Mouse (Mus musculus) B cell, adult 62 days (primary cell): ENCODE results near the gene Sox11. TPM values are rescaled to one million over a fixed set of nuclear protein-coding genes. Genes with fewer than 3 reads are reported as not detected.

ENCODE experiments used
- total RNA-seq: library from RNA; stranded (reverse); gene quantifications from 4 replicates; pipeline ENCODE4 v1.2.4, GENCODE M21; 2023

Sox11 gene
- total RNA-seq: not detected in 4 replicates

DNA sequence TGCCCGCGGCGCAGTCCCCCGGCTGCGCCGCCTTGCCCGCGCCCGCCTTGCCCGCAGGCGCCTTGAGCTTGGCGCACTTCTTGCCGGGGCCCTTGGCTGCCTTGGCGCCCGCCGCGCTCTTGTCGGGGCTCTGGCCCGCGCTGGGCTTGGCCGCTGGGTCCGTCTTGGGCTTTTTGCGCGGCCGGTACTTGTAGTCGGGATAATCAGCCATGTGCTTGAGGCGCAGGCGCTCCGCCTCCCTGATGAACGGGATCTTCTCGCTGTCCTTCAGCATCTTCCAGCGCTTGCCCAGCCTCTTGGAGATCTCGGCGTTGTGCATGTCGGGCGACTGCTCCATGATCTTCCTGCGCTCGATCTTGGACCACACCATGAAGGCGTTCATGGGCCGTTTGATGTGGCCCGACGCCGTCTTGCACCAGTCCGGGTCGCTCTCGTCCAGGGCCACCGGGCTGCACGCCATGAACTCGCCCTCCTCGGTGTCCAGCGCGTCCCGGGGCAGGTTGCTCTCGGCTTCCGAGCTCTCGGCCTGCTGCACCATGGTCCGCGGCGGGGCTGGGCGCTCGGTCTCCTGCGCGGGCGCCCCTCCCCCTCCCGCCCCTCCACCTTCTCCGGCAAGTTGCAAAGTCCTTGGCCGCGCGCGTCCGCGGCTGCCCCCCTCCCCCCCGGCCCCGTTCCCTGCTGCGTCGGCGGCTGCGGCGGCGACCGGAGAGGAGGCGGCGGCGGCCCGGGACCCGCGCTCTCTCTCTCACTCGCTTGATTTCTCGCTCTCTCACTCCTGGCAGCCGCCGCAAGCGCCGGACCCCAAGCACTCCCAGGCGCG is at the start of gene Sox11:
TSS of gene Sox11 (minus strand) at position 704 of the 820 bp plus-strand sequence.

